Mouse (Mus musculus) gastrocnemius, postnatal 36 days (tissue): ENCODE data around the gene Lhx2. TPM values are rescaled to one million over a fixed set of nuclear protein-coding genes. Genes with fewer than 3 reads are reported as not detected.

Experiments used
- DNase-seq, 2 experiments: peaks; one replicate each; pipeline ENCODE4 v3.0.0; 2022
- intact Hi-C: fragments of 180-260 bp; cut with DNase I; formaldehyde crosslinking; loops from one replicate; pipeline ENCODE4 v1.15.1; 2025
- long read RNA-seq, 2 experiments: library from polyadenylated mRNA; stranded (forward); transcript quantifications; one replicate each; pipeline ENCODE4 v2.0.0; 2021
- total RNA-seq, 2 experiments: library from RNA; stranded (reverse); gene quantifications; 2 replicates each; pipeline ENCODE4 v1.2.3; 2021

Lhx2 gene
- total RNA-seq = not detected
- long read RNA-seq, experiment 1 = 0 reads
- long read RNA-seq, experiment 2 = 0 reads

- DNase-seq = no peak
- intact Hi-C loops = no loop called here
Measured at GRCm38 (mm10) chr2:38338990-38339909, at the start of gene Lhx2. Lhx2 (plus strand) TSS chr2:38339281.

- intact Hi-C loops = no loop called here
- DNase-seq = no peak
Measured at GRCm38 (mm10) chr2:38291526-38291925, 47.6 kb upstream of the Lhx2 start.

DNA sequence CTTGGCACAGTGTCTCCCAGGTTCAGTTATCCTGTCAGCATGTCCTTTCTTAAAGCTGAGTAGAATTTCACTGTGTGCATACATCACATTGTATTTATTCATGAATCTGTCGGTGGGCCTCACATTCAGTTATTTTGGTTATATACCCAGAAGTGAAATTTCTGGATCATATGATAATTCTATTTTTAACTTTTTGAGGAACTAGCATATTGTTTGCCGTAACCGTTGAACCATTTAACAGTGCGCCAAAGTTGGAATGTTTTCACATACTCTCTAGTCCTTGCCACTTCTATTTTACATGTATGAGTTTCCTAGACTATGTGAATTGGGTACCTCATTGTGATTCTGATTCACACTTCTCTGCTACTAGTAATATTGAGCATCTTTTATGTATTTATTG lies 43.1 kb upstream of the Lhx2 start:
- DNase-seq = no peak

DNA sequence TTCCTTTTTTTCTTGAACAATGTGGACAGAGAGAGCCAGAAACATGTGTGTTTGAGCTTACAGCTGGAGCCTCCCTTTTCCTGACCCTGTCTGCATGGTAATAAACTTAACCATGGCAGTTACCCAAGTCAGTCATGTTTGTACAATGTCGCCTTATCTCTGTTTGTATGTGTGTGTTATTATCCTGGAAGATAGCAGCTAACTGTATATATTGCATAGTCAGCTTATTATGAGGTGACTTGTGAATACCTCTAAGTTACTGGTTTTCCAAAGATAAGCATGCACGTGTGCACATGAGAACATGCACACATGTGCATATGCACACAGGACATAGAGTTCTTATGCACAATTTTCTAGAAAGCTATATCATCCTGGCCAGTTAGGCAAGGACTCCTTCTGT lies 38.1 kb upstream of the Lhx2 start:
- intact Hi-C loops = no loop called here
- DNase-seq = no peak

More for the DNA sequence above, 43.1 kb upstream of the Lhx2 start:
- intact Hi-C loops = no loop called here

GRCm38 (mm10) chr2:38305152-38305551 lies 33.9 kb upstream of the Lhx2 start:
- no peak for DNase-seq
- intact Hi-C loops = no loop called here

DNA sequence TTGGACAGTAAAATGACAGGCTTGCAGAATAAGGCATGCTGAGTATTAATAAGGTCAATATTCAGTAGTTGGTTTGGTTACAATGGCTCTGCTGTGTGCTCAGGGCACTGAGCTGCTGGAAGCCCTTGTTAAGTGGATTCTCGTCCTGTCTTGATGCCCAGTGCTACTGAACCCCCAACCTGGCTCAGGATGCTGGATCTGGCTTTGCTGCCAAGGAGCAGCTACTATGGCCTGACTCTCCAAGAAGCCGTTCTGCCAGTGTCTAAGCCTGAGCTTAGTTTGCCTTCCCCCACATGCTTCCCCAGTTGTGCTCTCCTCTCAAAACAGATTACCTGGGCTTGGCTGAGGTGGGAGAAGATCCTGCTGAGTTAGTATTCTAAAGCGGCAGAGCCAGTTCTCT lies 26.2 kb upstream of the Lhx2 start:
- intact Hi-C loops = no loop called here
- no peak for DNase-seq

GRCm38 (mm10) chr2:38313399-38313798 lies 25.7 kb upstream of the Lhx2 start:
- intact Hi-C loops = no loop called here
- no peak for DNase-seq

DNA sequence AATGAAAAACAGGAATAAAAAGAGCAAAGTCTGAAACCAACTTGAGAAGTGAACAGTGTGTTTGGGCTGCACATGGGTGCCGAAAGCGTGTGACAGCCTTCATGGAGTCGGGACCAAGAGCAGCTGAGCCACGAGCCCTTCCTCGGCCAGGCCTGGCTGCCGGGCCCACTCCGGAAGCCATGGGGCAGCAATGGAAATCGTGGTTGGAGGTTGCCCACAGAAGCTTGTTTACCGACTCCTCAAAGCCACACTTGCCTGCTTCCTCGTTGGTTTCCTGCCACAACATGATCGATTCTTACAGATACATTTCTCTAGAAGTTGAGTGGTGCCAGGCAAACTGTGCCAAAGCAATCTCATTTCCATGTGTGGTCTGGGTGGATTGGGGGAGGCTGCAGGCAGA lies 20.0 kb upstream of the Lhx2 start:
- DNase-seq = no peak
- intact Hi-C loops = no loop called here

GRCm38 (mm10) chr2:38320911-38321310 lies 18.2 kb upstream of the Lhx2 start:
- intact Hi-C loops = no loop called here

GRCm38 (mm10) chr2:38323380-38323779 lies 15.7 kb upstream of the Lhx2 start:
- intact Hi-C loops = no loop called here
- no peak for DNase-seq

More at GRCm38 (mm10) chr2:38320911-38321310, 18.2 kb upstream of the Lhx2 start:
- DNase-seq = no peak

DNA sequence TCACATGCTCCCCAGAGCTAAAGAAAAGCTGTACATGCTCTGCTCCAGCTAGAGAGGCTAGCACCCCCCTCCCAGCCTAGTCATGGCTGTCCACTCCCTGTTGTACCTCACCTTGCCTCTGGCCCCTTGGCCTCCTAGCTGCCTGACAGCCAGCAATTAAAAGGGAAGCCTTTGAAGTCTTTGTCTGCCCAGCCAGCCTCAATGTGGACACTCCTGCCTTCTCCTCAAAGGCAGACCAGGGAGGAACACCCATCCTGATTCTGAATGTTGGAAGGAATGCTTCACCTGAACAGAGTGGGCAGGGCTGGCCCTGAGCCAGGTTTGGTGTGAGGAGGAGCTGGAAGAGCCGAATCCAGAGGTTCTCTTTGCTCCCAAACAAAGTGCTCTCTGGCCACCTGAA lies 12.4 kb upstream of the Lhx2 start:
- intact Hi-C loops = no loop called here

DNA sequence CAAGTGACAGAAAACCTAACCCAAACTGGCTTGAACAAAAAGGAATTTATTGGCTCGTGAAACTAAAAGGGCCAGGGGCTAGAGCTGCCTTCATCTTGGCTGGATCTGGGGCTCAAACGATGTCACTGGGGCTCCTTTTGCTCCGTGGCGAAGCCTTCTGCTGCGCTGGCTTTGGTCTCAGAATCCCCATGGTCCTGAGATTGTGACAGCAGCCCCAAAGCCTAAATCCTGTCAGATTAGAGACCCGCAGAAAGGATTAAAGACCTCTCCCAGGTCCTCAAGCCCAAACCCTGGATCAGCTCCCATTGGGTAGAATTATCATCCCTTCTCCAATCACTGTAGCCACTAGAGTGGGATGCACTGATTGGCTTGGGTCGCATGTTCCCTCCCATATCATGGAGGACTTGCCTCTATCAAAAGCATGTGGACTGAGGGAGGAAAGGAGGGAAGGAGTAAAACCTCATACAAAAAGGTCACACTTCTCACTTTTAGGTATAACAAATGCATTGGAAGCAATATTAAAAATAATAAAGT lies 5.4 kb upstream of the Lhx2 start:
- intact Hi-C loops = no loop called here
- DNase-seq = no peak

More for the DNA sequence above, 12.4 kb upstream of the Lhx2 start:
- DNase-seq = no peak

DNA sequence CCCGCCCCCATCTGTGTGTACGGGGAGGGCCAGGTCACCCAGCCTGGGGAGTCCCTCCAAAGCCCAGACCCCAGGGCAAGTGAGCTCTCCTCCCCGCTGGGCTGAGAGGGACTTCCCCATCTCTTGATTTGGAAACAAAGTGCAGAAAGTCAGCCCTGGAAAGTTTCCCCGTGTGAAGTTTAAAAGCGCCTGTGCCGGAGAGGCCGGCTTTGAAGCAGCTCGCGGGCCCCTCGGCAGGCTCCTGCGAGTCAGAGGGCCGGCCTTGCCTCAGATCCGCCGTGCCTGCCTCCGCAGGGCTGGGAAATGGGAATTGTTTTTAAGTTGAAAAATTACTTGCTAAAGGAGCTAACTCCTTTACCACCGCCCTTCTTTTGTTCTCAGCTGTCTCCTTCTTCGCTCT lies 2.5 kb upstream of the Lhx2 start:
- intact Hi-C loops = no loop called here
- no peak for DNase-seq

GRCm38 (mm10) chr2:38337091-38337640 lies 1.9 kb upstream of the Lhx2 start:
- intact Hi-C loops = no loop called here
- no peak for DNase-seq

DNA sequence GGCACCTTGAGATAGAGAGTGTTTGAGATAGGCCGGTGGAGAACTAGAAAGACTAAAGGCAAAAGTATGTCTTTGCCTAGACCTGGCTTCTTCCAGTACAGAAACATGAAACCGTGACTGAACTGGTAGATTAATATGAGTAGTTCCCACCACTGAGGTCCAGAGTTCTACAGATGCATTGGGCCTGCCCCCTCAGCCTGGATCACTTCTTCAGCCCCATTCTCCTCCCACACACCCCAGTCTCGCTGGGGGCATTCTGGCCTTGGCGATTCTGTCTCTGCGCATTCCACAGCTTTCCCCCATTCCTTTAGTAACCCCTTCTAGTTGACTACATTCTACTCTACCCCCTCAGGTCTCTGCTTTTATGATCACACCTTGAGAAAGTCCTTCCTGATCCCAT lies 1.4 kb upstream of the Lhx2 start:
- no peak for DNase-seq
- intact Hi-C loops = no loop called here

- intact Hi-C loops = no loop called here
- no peak for DNase-seq
Measured at GRCm38 (mm10) chr2:38338348-38338932, 641 bp upstream of the Lhx2 start.

DNA sequence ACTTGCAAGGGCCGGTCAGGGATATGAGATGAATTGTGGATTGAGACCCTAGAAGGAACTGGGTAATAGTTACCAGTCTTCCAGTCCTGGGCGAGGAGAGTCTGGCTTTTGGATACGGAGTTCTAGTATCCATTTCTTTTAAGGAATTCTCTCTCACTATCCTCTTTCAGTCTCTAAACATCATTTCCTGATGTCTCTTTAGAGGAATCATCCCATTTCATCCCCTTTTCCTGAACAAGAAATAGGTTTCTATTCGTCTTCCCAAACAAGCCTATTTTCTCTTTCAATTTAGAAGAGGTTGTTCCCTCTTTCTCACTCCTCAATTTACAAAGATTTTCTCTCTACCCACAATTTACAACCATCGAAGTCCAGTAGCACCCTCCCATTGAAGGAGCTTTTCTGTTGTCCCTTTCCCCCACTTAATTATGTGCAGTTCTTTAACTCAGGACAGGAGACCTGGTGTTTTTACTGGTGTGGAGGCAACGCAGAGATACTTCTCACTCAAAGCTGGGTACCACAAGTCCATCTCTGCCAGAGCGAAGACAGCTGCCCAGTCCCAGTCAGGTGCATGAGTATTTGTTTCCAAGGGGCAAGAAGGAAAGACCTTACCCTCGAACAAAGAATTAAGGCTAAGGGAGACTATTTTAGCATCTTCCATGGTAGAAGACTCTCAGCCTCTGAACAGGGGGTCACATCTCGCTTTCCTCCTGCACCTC lies 987 bp downstream of the Lhx2 start:
- intact Hi-C loops = no loop called here
- no peak for DNase-seq

DNA sequence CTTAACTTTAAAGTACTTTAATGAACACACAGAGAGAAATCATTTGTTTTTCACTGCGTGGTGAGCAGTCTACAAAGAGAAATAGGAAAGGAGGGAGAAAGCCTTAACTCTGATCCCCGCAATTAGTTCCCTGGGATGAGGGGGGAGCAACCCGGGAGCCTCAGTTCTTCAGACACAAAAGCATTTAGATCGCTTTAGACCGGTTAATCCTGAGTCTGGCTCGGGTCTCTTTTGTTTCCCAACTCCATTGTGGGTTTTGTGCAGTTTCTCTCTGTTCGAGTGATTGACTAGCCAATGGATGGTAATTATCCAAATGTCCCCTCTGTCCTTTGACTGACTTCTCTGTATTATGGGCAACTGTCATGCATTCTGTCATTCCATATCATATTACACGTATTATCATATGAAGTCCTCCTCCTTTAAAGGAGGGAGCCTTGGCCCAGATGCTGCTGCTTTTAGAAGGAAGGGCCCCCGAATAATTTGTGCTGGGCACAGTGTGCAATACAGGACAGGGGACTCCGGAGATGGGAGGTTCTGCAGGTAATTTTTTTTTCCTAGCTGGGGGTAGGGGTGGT lies 1.6 kb downstream of the Lhx2 start:
- intact Hi-C loops = no loop called here
- no peak for DNase-seq

DNA sequence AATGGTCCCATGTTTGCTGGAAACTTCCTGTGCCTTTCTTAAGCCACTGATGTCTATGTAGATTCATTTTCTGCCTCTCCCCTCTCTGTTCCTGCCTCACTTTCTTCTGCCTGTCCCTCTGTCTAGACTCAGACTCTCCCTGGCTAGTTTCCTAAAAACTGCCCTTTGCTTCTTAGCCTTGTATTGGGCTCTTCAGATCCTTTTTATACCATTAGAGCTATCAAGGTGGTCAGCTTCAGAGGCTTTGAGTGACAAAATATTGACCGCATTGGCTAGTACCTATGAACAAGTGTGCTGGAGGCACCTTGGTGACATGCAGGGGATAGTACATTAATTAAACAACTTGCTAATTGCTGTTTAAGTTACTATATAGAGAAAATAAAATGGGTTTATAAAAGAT lies 4.5 kb downstream of the Lhx2 start:
- DNase-seq = no peak
- intact Hi-C loops = no loop called here

- no peak for DNase-seq
- intact Hi-C loops = no loop called here
Measured at GRCm38 (mm10) chr2:38344727-38345126, 5.6 kb downstream of the Lhx2 start.
